Mouse (Mus musculus): ENCODE data around the gene Vmn1r231.

The Vmn1r231 gene

DNA sequence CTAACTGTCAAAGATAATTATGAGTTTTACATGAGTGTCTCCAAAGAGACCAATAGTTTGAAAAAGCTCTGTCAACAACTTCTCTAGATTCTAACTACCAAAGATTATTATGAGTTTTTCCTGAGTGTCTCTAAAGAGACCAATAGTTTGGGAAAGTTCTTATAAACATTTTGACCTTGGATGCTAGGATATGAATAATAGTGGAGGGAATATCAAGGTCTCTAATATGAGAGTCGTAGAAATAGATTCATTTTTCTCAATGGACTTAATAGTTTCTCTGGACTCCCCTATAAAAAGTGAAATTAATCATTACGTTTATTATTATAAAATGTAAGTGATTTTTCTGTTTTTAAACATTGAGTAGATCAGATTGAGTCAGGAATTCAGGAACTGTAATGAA, at the start of gene Vmn1r231:
TSS of gene Vmn1r231 (minus strand) at position 101 of the 400 bp plus-strand sequence.
- DNase-seq (ENCODE audit: low spot score): no peak

DNA sequence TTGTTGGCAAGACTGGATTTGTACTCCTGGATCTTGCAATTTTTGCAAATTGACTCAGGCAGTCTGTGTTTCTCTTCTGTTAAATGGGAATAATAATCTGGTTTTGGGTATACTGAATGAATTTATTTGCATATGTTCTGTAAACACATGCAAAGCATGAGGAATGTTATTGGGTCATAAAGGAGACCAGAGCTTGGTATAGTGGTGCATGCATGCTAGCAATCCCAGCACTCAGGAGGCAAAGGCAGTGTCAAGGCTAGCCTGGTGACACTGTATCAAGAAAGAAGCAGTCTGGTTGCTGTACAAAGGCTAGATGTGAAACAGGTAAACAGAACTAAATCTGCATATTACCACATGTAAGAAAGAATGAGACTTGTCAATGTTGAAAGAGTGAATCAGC, 41.7 kb upstream of the Vmn1r231 start:
- no peak for DNase-seq (ENCODE audit: low spot score)

DNA sequence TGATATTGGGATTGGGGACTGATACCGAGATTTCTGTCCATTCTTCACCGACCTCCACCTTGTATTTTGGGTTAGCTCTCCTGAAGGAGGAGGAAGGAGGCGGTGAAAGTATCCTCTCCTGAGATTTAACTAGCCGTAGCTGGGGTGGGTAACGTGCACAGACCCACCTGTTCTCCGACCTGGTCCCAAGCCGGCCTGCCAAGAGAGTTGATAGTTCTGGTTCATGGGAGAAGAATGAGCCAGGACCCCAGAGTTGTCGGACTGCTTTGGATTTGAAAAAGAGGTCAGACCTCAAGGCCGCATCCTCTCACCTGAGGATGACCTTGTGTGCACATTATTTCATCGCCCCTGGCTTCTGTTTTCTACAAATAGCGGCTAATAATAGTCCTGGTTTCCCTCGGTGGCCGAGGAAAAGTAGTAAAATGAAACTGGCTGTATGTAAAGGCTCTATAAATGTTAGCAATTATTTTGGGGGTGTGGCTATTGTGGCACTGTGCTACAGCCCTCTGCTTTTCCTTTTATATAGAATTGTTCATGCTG, 41.2 kb upstream of the Vmn1r231 start:
- peak; percentile 10 for DNase-seq (ENCODE audit: low spot score)

DNA sequence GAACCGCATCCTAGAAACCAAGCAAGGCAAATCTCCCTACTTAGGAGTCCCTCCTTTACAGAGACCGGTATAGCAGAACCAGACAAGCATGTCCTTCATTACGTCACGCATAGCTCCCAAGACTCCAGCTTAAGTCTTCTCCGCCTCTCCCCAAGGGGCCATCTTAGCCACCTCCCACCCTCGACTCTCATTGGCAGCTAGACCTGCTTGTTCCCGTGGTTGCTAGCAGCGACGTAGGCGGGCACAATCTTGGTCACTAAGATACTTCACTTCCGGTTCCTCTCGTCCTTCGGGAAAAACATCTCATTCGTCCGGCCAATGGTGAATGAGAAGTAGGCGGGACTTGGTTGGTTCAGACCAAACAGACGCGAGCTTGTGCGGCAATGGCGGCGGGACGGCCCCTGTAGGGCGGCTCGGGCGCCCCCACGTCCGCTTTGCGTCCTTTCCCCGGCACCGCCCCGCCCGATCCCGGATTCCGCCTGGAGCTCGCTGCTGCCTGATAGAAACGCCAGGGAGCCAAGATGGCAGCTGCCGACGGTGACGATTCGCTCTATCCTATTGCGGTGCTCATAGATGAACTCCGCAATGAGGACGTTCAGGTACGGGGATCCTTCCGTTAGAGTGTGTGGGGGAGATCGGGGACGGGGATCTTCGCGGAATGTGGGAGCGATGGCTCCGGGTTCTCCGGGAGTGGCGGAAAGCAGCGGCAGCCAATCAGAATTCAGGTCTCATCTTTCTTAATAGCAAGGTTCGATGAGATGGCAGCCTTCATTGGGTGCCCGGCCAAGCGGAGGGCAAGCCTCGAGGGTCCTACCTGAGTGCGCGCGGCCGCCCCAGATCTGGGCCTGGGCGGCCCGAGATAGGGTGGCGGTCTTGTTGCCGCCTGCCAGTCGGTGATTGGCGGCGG, 40.3 kb upstream of the Vmn1r231 start, which contains the start of gene Ppp2r1a:
TSS of gene Ppp2r1a (plus strand) at position 327 of the 907 bp plus-strand sequence.
- DNase-seq (ENCODE audit: low spot score): peak; percentile 93

DNA sequence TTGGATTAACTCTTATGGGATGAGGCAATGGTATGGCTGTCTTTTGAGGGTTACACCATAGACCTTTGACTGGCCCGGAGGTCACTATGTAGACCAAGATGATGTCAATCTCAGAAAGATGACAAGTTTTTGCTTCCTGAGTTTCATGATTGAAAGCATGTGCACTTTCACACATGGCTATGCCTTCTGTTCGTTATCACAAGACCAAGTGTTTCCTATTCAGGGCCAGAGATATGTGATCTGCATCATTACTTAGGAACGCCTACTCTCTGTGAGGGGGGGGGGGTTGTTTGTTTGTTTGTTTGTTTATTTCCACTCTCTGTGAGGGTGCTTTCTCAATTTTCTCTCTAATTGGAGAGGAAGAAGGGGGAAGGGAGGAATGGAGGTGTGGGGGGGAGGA, 39.3 kb upstream of the Vmn1r231 start:
- no peak for DNase-seq (ENCODE audit: low spot score)

DNA sequence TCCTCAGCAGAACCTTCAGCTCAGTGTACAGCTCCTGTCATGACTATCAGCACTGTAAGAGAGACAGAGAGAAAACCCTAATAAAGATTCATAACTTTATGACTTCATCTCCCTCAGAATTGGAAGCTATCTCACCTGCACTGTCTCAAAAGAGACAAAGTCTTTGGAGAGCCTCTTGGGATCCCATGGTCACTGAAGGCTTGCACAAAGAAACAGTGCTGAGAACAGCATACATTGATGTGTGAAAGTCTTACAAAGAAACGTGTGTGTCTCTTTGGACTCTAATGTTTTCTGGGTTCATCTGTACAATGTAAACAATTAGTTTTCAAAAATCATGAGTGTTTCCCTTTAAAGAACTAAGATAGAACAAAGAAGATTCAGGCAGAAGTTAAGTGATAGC, 14.7 kb upstream of the Vmn1r231 start, which contains the start of gene Vmn1r232:
TSS of gene Vmn1r232 (minus strand) at position 101 of the 400 bp plus-strand sequence.
- no peak for DNase-seq (ENCODE audit: low spot score)

DNA sequence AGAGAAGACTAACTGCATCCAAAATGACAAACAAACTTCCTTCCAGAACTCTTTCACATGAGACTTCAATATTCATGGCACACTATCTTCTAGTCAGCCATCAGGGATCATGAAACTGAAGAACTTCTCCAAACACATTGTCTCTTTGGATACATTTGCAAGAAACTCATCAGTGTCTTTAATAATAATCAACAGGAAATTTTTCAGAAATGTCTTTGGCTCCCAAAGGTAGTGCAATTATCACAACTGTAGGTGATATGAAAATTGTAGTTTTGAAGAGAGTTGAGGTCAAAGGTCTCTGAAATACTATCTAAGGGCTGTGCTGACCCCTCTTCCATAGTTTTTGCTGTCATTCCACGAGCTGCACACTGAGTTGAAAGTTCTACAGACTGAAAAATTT, 64.7 kb downstream of the Vmn1r231 start, which contains the start of gene Vmn1r230:
TSS of gene Vmn1r230 (plus strand) at position 301 of the 400 bp plus-strand sequence.
- no peak for DNase-seq (ENCODE audit: low spot score)
